In the genomic region with DNA sequence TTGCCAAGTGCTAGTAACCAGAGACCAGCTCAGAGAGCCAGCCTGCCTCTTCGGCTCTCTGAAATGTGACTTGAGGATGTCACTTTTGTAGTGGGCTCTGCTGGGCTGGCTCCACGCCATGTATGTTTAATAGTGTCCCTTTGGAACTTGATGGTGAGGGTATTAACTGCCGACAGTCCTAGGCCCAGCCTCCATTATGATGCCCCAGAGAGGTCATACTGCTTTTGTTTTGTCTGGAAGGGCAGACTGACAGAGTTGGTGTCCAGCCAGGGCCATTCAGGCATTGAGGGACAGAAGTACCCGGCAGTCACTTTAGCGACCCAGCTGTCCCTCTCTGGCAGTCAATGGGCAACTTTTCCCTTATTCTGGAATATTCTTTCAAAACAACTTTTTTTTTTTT, we compare ENCODE assay signal across 20 mouse cellular contexts. TPM values are rescaled to one million over a fixed set of nuclear protein-coding genes. Genes with fewer than 3 reads are reported as not detected.
A peak's percentile ranks its signal among the peaks of the same experiment; 100 is the strongest.
DNase-seq lines count a peak whose midpoint lies in the region; ATAC-seq lines count a peak whose summit lies in the region.
"Had no signal": no experiment of that assay in that cellular context is flagged by ENCODE, and none has a peak within 500 bp of the region (broad histone marks: within the 10 kb centered on the region; RNA-seq: fewer than 3 reads in every experiment).

No protein-coding gene starts in this region.

- no peak overlapping the region for H3K4me3 ChIP-seq in forebrain, embryonic 12.5 days (replicated peaks)
- no peak overlapping the region for H3K4me3 ChIP-seq in forebrain, embryonic 15.5 days
- no peak overlapping the region for H3K4me3 ChIP-seq in midbrain, embryonic 13.5 days (replicated peaks)
- H3K4me3 ChIP-seq: heart, adult 2 months; heart, embryonic 15.5 days; liver, embryonic 12.5 days; myocyte had no signal

- intact Hi-C loops in left cerebral cortex, postnatal 4 days (cut with DNase I), result loop anchor here (5.0 kb wide), 1 partner anchor 38 kb away; no protein-coding TSS in a partner anchor
- intact Hi-C loops in left cerebral cortex, postnatal 14 days (cut with DNase I), result no loop called here

- peak; percentile 81 for DNase-seq in left cerebral cortex, postnatal 4 days
- DNase-seq in left cerebral cortex, postnatal 14 days (ENCODE audit: low spot score in 2 of 2), result no peak
- peak; percentile 8 for DNase-seq in adipocyte (ENCODE audit: low spot score)
- DNase-seq: adrenal gland, postnatal 10 days; B cell, adult 2 months; cerebellum, postnatal 36 days; gastrocnemius, postnatal 10 days; heart, adult 2 months; kidney, adult 9 months; kidney, postnatal 36 days; thymus, postnatal 14 days had no signal

- H3K27me3 ChIP-seq in forebrain, embryonic 12.5 days, result peaks cover 14% of the 10 kb centered on the region; the same call in 1 of the 2 replicates
- H3K27me3 ChIP-seq in forebrain, embryonic 15.5 days, result no peaks in the 10 kb centered on the region
- H3K27me3 ChIP-seq in midbrain, embryonic 13.5 days, result no peaks in the 10 kb centered on the region
- H3K27me3 ChIP-seq: heart, embryonic 15.5 days had no signal

- H3K4me2 ChIP-seq in forebrain, embryonic 12.5 days, result no peak overlapping the region
- no peak overlapping the region for H3K4me2 ChIP-seq in forebrain, embryonic 15.5 days (replicated peaks)
- H3K4me2 ChIP-seq in midbrain, embryonic 13.5 days (replicated peaks), result no peak overlapping the region
- H3K4me2 ChIP-seq: heart, embryonic 15.5 days; liver, embryonic 12.5 days had no signal

- H3K9ac ChIP-seq in forebrain, embryonic 12.5 days, result 0 out of 2 replicates have a peak overlapping the region, but pooled peaks have one; percentile 4
- H3K9ac ChIP-seq in forebrain, embryonic 15.5 days (replicated peaks), result no peak overlapping the region
- H3K9ac ChIP-seq in midbrain, embryonic 13.5 days (replicated peaks), result no peak overlapping the region
- H3K9ac ChIP-seq: heart, embryonic 15.5 days; liver, embryonic 12.5 days had no signal

- H3K9me3 ChIP-seq in forebrain, embryonic 12.5 days, result no peaks in the 10 kb centered on the region
- no peaks in the 10 kb centered on the region for H3K9me3 ChIP-seq in forebrain, embryonic 15.5 days
- no peaks in the 10 kb centered on the region for H3K9me3 ChIP-seq in midbrain, embryonic 13.5 days
- H3K9me3 ChIP-seq: heart, embryonic 15.5 days; liver, embryonic 12.5 days had no signal

- WGBS in forebrain, embryonic 12.5 days, result 54% methylated on average over 5 of the region's 5 CpGs
- WGBS in forebrain, embryonic 15.5 days, result 26% methylated on average over 5 of the region's 5 CpGs
- 25% methylated on average over 5 of the region's 5 CpGs for WGBS in midbrain, embryonic 13.5 days

- ATAC-seq in forebrain, embryonic 12.5 days (ENCODE audit: low FRiP score), result no peak
- no peak for ATAC-seq in forebrain, embryonic 15.5 days (replicated peaks)
- ATAC-seq in midbrain, embryonic 13.5 days, result no peak
- no peak for ATAC-seq in erythroid progenitor cell, adult 5-6 weeks (replicated peaks; ENCODE audit: low FRiP score, poor library complexity, severe bottlenecking)
- ATAC-seq in megakaryocyte-erythroid progenitor cell, adult 5-6 weeks (replicated peaks; ENCODE audit: low FRiP score, low TSS enrichment, poor library complexity, severe bottlenecking), result no peak
- ATAC-seq: liver, embryonic 12.5 days had no signal

- no peaks in the 10 kb centered on the region for H3K36me3 ChIP-seq in forebrain, embryonic 12.5 days (replicated peaks)
- no peaks in the 10 kb centered on the region for H3K36me3 ChIP-seq in forebrain, embryonic 15.5 days
- H3K36me3 ChIP-seq in midbrain, embryonic 13.5 days, result no peaks in the 10 kb centered on the region
- H3K36me3 ChIP-seq: heart, embryonic 15.5 days; liver, embryonic 12.5 days had no signal

- H3K4me1 ChIP-seq in forebrain, embryonic 12.5 days, result peaks cover 68% of the 10 kb centered on the region
- H3K4me1 ChIP-seq in forebrain, embryonic 15.5 days, result peaks cover 68% of the 10 kb centered on the region
- peaks cover 80% of the 10 kb centered on the region for H3K4me1 ChIP-seq in midbrain, embryonic 13.5 days (replicated peaks)
- H3K4me1 ChIP-seq: liver, embryonic 12.5 days had no signal

- H3K27ac ChIP-seq in forebrain, embryonic 12.5 days, result no peak overlapping the region
- H3K27ac ChIP-seq in forebrain, embryonic 15.5 days (replicated peaks), result no peak overlapping the region; the same call in 1 of the 2 replicates
- H3K27ac ChIP-seq in midbrain, embryonic 13.5 days, result 0 out of 2 replicates have a peak overlapping the region, but pooled peaks have one; percentile 1
- H3K27ac ChIP-seq: heart, adult 2 months; heart, embryonic 15.5 days; liver, embryonic 12.5 days; stomach, postnatal 0 days had no signal

RNA-seq across cellular contexts. Expression of a gene that starts 17.4 kb away (rescaled TPM):
- polyA plus RNA-seq in forebrain, embryonic 12.5 days (2016; fragmentation: Nextera tagmentation; extraction: Ambion mirVana), result 37.4 and 44.3 TPM in 2 replicates
- 84.9 and 85.7 TPM in 2 replicates for polyA plus RNA-seq in forebrain, embryonic 15.5 days (2015; fragmentation: Nextera tagmentation; extraction: Ambion mirVana)
- 100 to 1,000 TPM; 455 to 494 TPM for total RNA-seq in left cerebral cortex, postnatal 4 days (2021)
- total RNA-seq in left cerebral cortex, postnatal 14 days (2021), result 100 to 1,000 TPM; 246 to 250 TPM
- 72.3 and 72.9 TPM in 2 replicates for polyA plus RNA-seq in midbrain, embryonic 13.5 days (2015; fragmentation: Nextera tagmentation; extraction: Ambion mirVana)
- 25.9 and 31.0 TPM in 2 replicates for total RNA-seq in erythroid progenitor cell, adult 5-6 weeks (2015; ENCODE audit: low replicate concordance)
- 9.9 and 13.7 TPM in 2 replicates for total RNA-seq in erythroid progenitor cell, adult 5-6 weeks (2017; ENCODE audit: low replicate concordance)
- total RNA-seq in megakaryocyte-erythroid progenitor cell, adult 5-6 weeks (2014; fragmentation: Nextera tagmentation), result not detected in 2 replicates
- 0.42 and 2.2 TPM in 2 replicates for total RNA-seq in megakaryocyte-erythroid progenitor cell, adult 5-6 weeks (2017)

Comparison
In these comparisons a context has a peak if more than half of its experiments do, and no peak if none do; other contexts are left out.
1. DNase-seq: peak in left cerebral cortex, postnatal 4 days (single experiment) and adipocyte (single experiment); none in left cerebral cortex, postnatal 14 days (0 of 2).
2. RNA of a gene that starts 17.4 kb away (total RNA-seq): 455 to 494 TPM in left cerebral cortex, postnatal 4 days and 246 to 250 TPM in left cerebral cortex, postnatal 14 days; 9.9 to 31.0 TPM in erythroid progenitor cell, adult 5-6 weeks and 0.42 to 2.2 TPM in megakaryocyte-erythroid progenitor cell, adult 5-6 weeks; every median in the first group is over 4 times any median in the second.